Mouse (Mus musculus) gastrocnemius, postnatal 14 days (tissue): Measurements from ENCODE around the gene Gstt1. TPM values are rescaled to one million over a fixed set of nuclear protein-coding genes. Genes with fewer than 3 reads are reported as not detected.
"Not testable (repeated sequence)": the region's sequence is repeated elsewhere in the genome, so short reads cannot be mapped to it uniquely, and the experiment has no call there.

Experiments used
- DNase-seq: peaks from one replicate; pipeline ENCODE4 v3.0.0; 2021; ENCODE audit warnings: mixed read lengths
- intact Hi-C: fragments of 180-260 bp; cut with DNase I; formaldehyde crosslinking; loops from one replicate; pipeline ENCODE4 v1.15.1; 2025; ENCODE audit warnings: low total_unique reads
- total RNA-seq, 2 experiments: library from RNA; stranded (reverse); gene quantifications; 2 replicates each; pipeline ENCODE4 v1.2.3; 2021

Gstt1 gene
- total RNA-seq, 2 experiments from 2014 or later, result 7.0 to 8.2 TPM

GRCm38 (mm10) chr10:75772795-75773664 lies 25.4 kb downstream of the Gstt1 start, which contains the start of gene Ddt:
TSS of gene Ddt (minus strand) at chr10:75773414.
- intact Hi-C loops, result no loop called here
- peak; percentile 87 for DNase-seq

DNA sequence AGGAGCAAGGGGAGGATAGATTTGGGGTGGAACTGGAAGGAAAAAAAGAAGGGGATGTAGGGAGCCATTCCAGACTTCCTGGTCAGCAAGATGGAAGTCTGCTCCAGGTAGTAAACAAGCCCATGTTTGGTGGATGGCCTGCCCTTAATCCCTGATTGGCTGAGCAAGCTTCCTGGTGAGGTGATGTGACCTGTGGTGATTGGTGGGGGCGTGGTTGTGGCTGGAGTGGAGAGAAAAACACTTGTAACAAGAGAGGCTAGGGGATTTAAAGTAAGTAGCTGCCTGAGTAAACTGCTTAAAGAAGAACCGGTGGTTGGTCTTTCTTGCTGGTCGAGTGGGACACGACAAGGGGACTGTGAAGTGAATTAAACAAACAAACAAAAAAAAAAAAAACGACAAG lies 30.6 kb downstream of the Gstt1 start:
- DNase-seq, result not testable (repeated sequence)
- intact Hi-C loops, result loop anchor here (5.0 kb wide), 1 partner anchor 65 kb away; no protein-coding TSS in a partner anchor

DNA sequence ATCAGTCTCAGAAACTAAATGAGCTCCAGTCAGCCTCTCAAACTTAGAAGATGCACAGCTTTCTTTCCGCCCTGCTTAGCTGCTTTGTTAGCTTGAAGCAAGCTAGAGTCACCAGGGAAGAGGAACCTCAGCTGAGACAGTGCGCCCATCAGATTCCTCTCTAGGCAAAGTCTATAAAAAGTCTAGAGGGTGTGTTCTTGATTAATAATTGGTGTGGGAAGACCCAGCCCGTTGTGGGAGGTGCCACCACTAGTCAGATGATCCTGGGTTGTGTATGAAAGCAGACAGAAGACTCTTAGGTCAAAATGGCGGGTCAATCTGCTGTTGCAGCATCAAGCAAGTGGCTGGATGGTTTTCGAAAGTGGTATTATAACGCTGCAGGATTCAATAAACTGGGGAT lies 31.5 kb downstream of the Gstt1 start:
- intact Hi-C loops, result loop anchor here (5.0 kb wide), 1 partner anchor 65 kb away; no protein-coding TSS in a partner anchor
- DNase-seq, result no peak

DNA sequence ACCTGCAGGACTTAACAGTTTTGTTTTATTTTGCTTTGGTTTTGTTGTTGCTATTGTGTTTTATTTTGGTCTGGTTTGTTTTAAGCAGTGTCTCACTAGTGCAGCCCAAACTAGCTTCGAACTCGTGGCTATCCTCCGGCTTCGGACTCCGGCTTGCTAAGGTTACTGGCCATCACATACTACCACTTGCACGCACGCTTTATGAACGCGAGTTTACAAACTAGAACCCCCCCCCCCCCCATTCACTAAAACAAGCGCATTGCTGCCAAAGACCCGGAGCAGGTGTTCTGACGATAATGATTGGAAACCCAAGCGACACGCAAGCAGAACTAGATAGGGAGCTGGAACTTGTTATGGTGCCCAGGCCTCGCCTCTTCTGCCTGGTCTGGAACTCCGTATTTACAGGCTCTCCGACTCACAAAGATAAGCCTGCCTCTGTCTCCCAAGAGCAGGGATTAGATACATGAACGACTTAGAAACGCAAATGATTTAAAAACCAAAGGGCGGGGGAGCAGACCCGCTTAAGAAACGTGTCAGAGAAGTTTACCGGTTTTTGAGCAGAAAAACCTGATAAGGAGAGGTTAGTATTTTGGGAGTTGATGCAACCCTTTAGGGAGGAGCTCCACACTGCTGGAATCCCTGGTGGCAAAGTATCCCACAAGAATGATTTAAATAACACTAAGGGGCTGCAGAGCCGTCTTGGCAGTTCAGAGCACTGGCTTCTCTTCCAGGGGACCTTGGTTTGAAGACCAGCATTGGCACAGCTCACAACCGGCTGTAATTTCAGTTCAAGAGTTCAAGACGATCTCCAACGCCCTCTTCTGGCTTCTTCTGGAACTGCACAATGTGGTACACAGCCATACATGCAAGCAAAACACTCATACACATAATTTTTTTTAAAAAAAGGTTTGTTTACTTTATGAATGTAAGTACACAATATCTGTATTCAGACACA lies 33.6 kb downstream of the Gstt1 start:
- intact Hi-C loops, result loop anchor here (5.0 kb wide), 1 partner anchor 68 kb away; no protein-coding TSS in a partner anchor
- DNase-seq, result peak; percentile 54

GRCm38 (mm10) chr10:75763682-75764518 lies 34.5 kb downstream of the Gstt1 start, which contains the start of gene Cabin1:
TSS of gene Cabin1 (minus strand) at chr10:75764341.
- intact Hi-C loops, result no loop called here

DNA sequence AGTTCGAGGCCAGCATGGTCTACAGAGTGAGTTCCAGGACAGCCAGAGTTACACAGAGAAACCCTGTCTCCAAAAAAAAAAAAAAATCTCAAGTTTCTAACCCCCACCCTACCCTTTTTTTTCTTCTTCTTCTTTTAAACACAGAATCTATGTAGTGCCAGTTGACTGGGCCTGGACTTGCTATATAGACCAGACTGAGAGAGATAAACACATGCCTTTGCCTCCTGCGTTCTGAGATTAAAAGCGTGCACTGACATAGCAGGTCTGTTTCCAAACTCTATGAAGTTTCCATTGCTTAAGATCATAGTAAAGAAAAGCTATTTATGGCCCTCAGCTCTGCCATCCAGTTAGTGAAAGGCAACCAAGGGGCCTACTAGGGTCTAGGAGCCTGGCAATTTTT lies 36.0 kb downstream of the Gstt1 start:
- intact Hi-C loops, result no loop called here

More at GRCm38 (mm10) chr10:75763682-75764518, 34.5 kb downstream of the Gstt1 start, which contains the start of gene Cabin1:
- peak; percentile 96 for DNase-seq

DNA sequence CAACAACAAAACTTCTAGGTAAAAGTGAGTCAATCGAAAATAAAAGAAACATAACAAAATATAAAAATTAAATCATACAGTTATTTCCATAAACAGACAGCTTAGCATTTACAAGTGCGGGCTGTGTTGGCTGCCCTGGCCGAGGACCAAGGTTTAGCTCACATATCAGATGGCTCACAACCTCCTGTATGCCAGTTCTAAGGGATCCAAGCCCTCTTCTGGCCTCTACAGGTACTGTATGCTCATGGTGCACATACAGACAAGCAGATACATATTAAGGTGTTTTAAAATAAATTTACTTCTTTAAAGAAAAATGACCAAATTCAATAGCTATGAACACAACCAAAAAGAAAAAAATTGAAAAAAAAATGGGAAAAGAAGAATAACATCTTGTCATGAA lies 38.1 kb downstream of the Gstt1 start:
- intact Hi-C loops, result no loop called here
- DNase-seq, result no peak

More for the DNA sequence above, 36.0 kb downstream of the Gstt1 start:
- no peak for DNase-seq

- DNase-seq, result no peak
- intact Hi-C loops, result no loop called here
Measured at GRCm38 (mm10) chr10:75756719-75757118, 41.7 kb downstream of the Gstt1 start.

DNA sequence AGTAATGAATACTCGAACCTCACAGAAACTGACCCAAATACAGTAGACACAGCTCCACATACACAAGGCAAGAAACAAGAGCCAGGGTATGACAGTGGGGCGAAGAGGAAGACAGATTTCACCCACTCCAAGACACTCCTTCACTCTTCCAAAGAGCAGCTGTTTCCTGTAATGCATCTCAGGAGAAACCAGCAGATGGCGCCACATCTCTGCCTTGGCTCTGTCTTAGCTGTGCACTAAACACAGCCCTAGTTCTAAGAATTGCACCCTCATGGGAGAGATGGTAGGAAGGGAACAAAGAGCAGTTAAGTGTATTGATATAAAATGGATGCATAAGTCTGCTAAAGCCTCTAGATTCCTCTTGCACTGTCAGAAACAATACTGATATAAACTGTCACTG lies 54.4 kb downstream of the Gstt1 start:
- intact Hi-C loops, result loop anchor here (5.0 kb wide), 1 partner anchor 108 kb away; no protein-coding TSS in a partner anchor
- peak; percentile 81 for DNase-seq

GRCm38 (mm10) chr10:75743369-75743768 lies 55.0 kb downstream of the Gstt1 start:
- DNase-seq, result no peak
- intact Hi-C loops, result loop anchor here (2.0 to 5.0 kb wide), 2 partner anchors 109 to 207 kb away; no protein-coding TSS in a partner anchor

DNA sequence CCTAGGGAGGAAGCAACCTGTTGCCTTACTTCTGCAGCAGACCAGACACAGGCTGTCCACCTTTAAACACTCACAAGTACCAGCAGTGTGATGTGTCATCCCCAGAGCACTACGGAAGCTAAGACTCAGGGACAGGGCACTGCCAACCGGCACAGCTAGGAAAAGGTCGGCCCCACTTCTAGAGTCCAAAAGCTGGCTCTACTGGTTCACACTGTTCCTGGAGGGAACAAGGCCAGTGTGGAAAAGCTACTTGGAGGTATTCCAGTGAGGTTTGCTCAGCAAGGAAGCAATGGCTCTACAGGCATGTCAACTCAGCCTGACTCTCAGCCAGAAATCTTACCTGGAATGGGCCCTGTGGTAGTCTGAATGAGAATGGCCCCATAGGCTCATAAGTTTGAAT lies 57.5 kb downstream of the Gstt1 start:
- DNase-seq, result no peak
- intact Hi-C loops, result loop anchor here (5.0 kb wide), 1 partner anchor 111 kb away; no protein-coding TSS in a partner anchor

Other genes starting within 250 kb of the Gstt1 start
- under 1 TPM; 0.53 to 0.90 TPM for gene Lrrc75b, start 238.3 kb downstream of the Gstt1 start, total RNA-seq
- gene Ggt1, start 237.0 kb downstream of the Gstt1 start, total RNA-seq, result under 1 TPM; 0.66 TPM
- gene Ggt5, start 209.2 kb downstream of the Gstt1 start, total RNA-seq, result 1 to 10 TPM; 5.6 to 7.4 TPM
- gene Susd2, start 154.6 kb downstream of the Gstt1 start, total RNA-seq, result 1 to 10 TPM; 2.1 to 3.2 TPM
- gene Cabin1, start 34.2 kb downstream of the Gstt1 start, total RNA-seq, result 10 to 100 TPM in 1 of 2 experiments, 1 to 10 TPM in 1; 9.6 to 10.9 TPM
- 10 to 100 TPM; 36.8 to 39.9 TPM for gene Ddt, start 25.2 kb downstream of the Gstt1 start, total RNA-seq
- not detected for gene Gm20441, start 17.6 kb downstream of the Gstt1 start, total RNA-seq
- gene Gstt3, start 17.2 kb downstream of the Gstt1 start, total RNA-seq, result 1 to 10 TPM; 5.3 to 7.5 TPM
- not detected for gene Gstt4, start 24.0 kb upstream of the Gstt1 start, total RNA-seq
- gene Gstt2, start 38.8 kb upstream of the Gstt1 start, total RNA-seq, result 1 to 10 TPM; 5.6 to 6.9 TPM
- gene Mif, start 61.7 kb upstream of the Gstt1 start, total RNA-seq, result 100 to 1,000 TPM; 155 to 170 TPM
- gene Derl3, start 94.8 kb upstream of the Gstt1 start, total RNA-seq, result not detected
- gene Smarcb1, start 123.0 kb upstream of the Gstt1 start, total RNA-seq, result 10 to 100 TPM; 17.7 to 28.0 TPM
- gene Chchd10, start 134.5 kb upstream of the Gstt1 start, total RNA-seq, result 1,000 to 10,000 TPM in 1 of 2 experiments, 100 to 1,000 TPM in 1; 861 to 1,001 TPM
- 1 to 10 TPM; 3.5 to 4.8 TPM for gene Mmp11, start 137.9 kb upstream of the Gstt1 start, total RNA-seq
- not detected for gene Gm867, start 142.1 kb upstream of the Gstt1 start, total RNA-seq
- gene Vpreb3, start 144.5 kb upstream of the Gstt1 start, total RNA-seq, result not detected
- gene Gm5134, start 155.9 kb upstream of the Gstt1 start, total RNA-seq, result not detected
- 1 to 10 TPM; 7.5 TPM for gene Zfp280b, start 234.1 kb upstream of the Gstt1 start, total RNA-seq